Mouse (Mus musculus): ENCODE data around the gene Exoc4.
A peak's percentile ranks its signal among the peaks of the same experiment; 100 is the strongest.

Gene Exoc4

GRCm38 (mm10) chr6:33930087-33930945, 681.4 kb downstream of the Exoc4 start:
- no peak for DNase-seq (ENCODE audit: low spot score)

GRCm38 (mm10) chr6:33937906-33938305, 689.0 kb downstream of the Exoc4 start:
- DNase-seq (ENCODE audit: low spot score): no peak

GRCm38 (mm10) chr6:33939169-33939568, 690.3 kb downstream of the Exoc4 start:
- DNase-seq (ENCODE audit: low spot score): no peak

GRCm38 (mm10) chr6:33946911-33947489, 698.1 kb downstream of the Exoc4 start:
- DNase-seq (ENCODE audit: low spot score): no peak

GRCm38 (mm10) chr6:33950113-33950512, 701.2 kb downstream of the Exoc4 start:
- DNase-seq (ENCODE audit: low spot score): no peak

- no peak for DNase-seq (ENCODE audit: low spot score)
Measured at GRCm38 (mm10) chr6:33955469-33955868, 706.6 kb downstream of the Exoc4 start.

- no peak for DNase-seq (ENCODE audit: low spot score)
Measured at GRCm38 (mm10) chr6:33958281-33958680, 709.4 kb downstream of the Exoc4 start.

GRCm38 (mm10) chr6:33960766-33961165, 711.9 kb downstream of the Exoc4 start:
- DNase-seq (ENCODE audit: low spot score): no peak

GRCm38 (mm10) chr6:33963092-33963491, 714.2 kb downstream of the Exoc4 start:
- no peak for DNase-seq (ENCODE audit: low spot score)

- peak; percentile 25 for DNase-seq (ENCODE audit: low spot score)
Measured at GRCm38 (mm10) chr6:33965571-33965970, 716.7 kb downstream of the Exoc4 start.

GRCm38 (mm10) chr6:33968746-33969145, 719.9 kb downstream of the Exoc4 start:
- no peak for DNase-seq (ENCODE audit: low spot score)

- no peak for DNase-seq (ENCODE audit: low spot score)
Measured at GRCm38 (mm10) chr6:33972801-33973200, 723.9 kb downstream of the Exoc4 start.

- no peak for DNase-seq (ENCODE audit: low spot score)
Measured at GRCm38 (mm10) chr6:33976576-33976975, 727.7 kb downstream of the Exoc4 start.

GRCm38 (mm10) chr6:33977448-33977847, 728.6 kb downstream of the Exoc4 start:
- peak; percentile 23 for DNase-seq (ENCODE audit: low spot score)

- DNase-seq (ENCODE audit: low spot score): no peak
Measured at GRCm38 (mm10) chr6:33977880-33978279, 729.0 kb downstream of the Exoc4 start.

- no peak for DNase-seq (ENCODE audit: low spot score)
Measured at GRCm38 (mm10) chr6:33982709-33983108, 733.8 kb downstream of the Exoc4 start.

GRCm38 (mm10) chr6:33987132-33987531, 738.2 kb downstream of the Exoc4 start:
- DNase-seq (ENCODE audit: low spot score): no peak

GRCm38 (mm10) chr6:33992213-33993034, 743.5 kb downstream of the Exoc4 start:
- DNase-seq (ENCODE audit: low spot score): peak; percentile 20

GRCm38 (mm10) chr6:33993842-33994241, 745.0 kb downstream of the Exoc4 start:
- no peak for DNase-seq (ENCODE audit: low spot score)

- no peak for DNase-seq (ENCODE audit: low spot score)
Measured at GRCm38 (mm10) chr6:33998590-33998989, 749.7 kb downstream of the Exoc4 start.

GRCm38 (mm10) chr6:33999530-33999929, 750.6 kb downstream of the Exoc4 start:
- DNase-seq (ENCODE audit: low spot score): no peak

GRCm38 (mm10) chr6:34000644-34001043, 751.8 kb downstream of the Exoc4 start:
- no peak for DNase-seq (ENCODE audit: low spot score)

- DNase-seq (ENCODE audit: low spot score): no peak
Measured at GRCm38 (mm10) chr6:34003033-34003432, 754.1 kb downstream of the Exoc4 start.

All from embryo, embryonic 10 days (tissue).